Mouse (Mus musculus) forebrain, embryonic 15.5 days (tissue): Measurements from ENCODE around the gene Syngr4. TPM values are rescaled to one million over a fixed set of nuclear protein-coding genes. Genes with fewer than 3 reads are reported as not detected.
"Not testable (repeated sequence)": the region's sequence is repeated elsewhere in the genome, so short reads cannot be mapped to it uniquely, and the experiment has no call there.

ENCODE experiments used
- ATAC-seq: fragments of 200-750 bp; cut with Nextera tagmentation; replicated peaks from 2 replicates; pipeline ENCODE4 v1.8.0; 2017; ENCODE audit warnings: mild to moderate bottlenecking, moderate TSS enrichment, moderate library complexity
- H3K27ac ChIP-seq: fragments of 300-500 bp; sonication (generic); replicated peaks from 2 replicates; pipeline ENCODE4 v1.5.1; 2015; ENCODE audit warnings: mild to moderate bottlenecking, inconsistent platforms
- H3K27me3 ChIP-seq: fragments of 300-500 bp; sonication (generic); 2 replicates; pipeline ENCODE4 v1.6.1; 2015; ENCODE audit warnings: inconsistent platforms
- H3K36me3 ChIP-seq: fragments of 300-500 bp; sonication (generic); 2 replicates; pipeline ENCODE4 v1.6.1; 2015; ENCODE audit warnings: mild to moderate bottlenecking, inconsistent platforms
- H3K4me1 ChIP-seq: fragments of 300-500 bp; sonication (generic); 2 replicates; pipeline ENCODE4 v1.6.1; 2015; ENCODE audit warnings: inconsistent platforms
- H3K4me2 ChIP-seq: fragments of 300-500 bp; sonication (generic); replicated peaks from 2 replicates; pipeline ENCODE4 v1.6.1; 2015; ENCODE audit warnings: mild to moderate bottlenecking, inconsistent platforms
- H3K4me3 ChIP-seq: fragments of 300-500 bp; sonication (generic); 2 replicates; pipeline ENCODE4 v1.5.1; 2015; ENCODE audit warnings: mild to moderate bottlenecking, inconsistent platforms
- H3K9ac ChIP-seq: fragments of 300-500 bp; sonication (generic); replicated peaks from 2 replicates; pipeline ENCODE4 v1.6.1; 2015; ENCODE audit warnings: mild to moderate bottlenecking, inconsistent platforms
- H3K9me3 ChIP-seq: fragments of 300-500 bp; sonication (generic); 2 replicates; pipeline ENCODE4 v1.6.1; 2016; ENCODE audit warnings: inconsistent platforms
- WGBS: fragments of 180-500 bp; shearing (Covaris S2); methylation state at CpG from one replicate; pipeline ENCODE4 v1.1.7; 2015; ENCODE audit warnings: mixed read lengths; 5-methylcytosine and 5-hydroxymethylcytosine counted together
- polyA plus RNA-seq: library from polyadenylated mRNA; unstranded; fragments of >200 nt; fragmentation: Nextera tagmentation; extraction: Ambion mirVana; gene quantifications from 2 replicates; pipeline ENCODE4 v1.2.1, GENCODE M21; 2015

Gene Syngr4
- polyA plus RNA-seq, result 0.33 TPM in 1 of 2 replicates, not detected in the other

DNA sequence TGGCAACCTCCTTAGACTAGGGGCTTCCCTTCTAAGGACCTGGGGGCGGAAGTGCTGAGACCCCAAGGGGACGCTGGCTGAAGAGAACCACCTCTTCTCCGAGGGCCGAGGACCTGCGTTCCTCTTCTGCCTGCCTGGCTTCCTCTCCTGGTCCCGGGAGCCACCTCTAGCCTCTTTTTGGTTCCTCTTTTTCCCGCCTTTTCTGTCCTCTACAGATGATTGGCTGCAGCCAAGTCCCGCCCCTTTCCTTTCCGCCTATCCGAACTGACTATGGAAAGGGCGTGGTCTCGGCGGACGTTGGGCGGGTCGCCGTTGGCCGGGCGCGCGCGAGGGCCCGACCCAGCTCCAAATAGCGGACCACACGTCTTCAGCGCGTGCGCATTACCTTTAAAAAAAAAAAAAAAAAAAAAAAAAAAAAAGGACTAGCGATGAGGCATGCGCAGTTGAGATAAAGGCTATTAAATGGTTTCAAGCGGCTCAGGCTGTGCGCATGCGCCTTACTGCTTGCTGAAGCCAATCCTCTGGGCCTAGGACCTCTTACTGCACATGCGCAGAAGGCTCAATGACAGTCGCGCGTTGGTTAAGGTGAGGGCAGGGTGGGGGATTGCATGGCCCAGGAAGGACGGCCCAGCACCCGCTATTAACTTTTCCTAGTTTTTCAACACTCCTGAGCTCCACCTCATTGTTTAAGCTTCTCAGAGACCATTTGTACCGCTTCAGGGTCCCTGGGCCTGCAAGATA is at the start of gene Syngr4, which contains the start of gene Tmem143:
TSS of gene Syngr4 (minus strand) at position 198 of the 741 bp plus-strand sequence.
TSS of gene Tmem143 (plus strand) at position 425 of the 741 bp plus-strand sequence.
- Histone ChIP-seq H3K36me3 (no peaks in the 10 kb centered on the region), H3K4me3 (peak within 1 kb of the TSS; percentile 54), H3K4me2 (peak within 1 kb of the TSS; percentile 87), H3K4me1 (peaks cover 13% of the 10 kb centered on the region), H3K9ac (peak within 1 kb of the TSS; percentile 53), H3K9me3 (no peaks in the 10 kb centered on the region), H3K27ac (peak within 1 kb of the TSS; percentile 72), H3K27me3 (no peaks in the 10 kb centered on the region)
- WGBS, result under 1% methylated on average over 40 of the region's 40 CpGs
- ATAC-seq, result peak; percentile 89

DNA sequence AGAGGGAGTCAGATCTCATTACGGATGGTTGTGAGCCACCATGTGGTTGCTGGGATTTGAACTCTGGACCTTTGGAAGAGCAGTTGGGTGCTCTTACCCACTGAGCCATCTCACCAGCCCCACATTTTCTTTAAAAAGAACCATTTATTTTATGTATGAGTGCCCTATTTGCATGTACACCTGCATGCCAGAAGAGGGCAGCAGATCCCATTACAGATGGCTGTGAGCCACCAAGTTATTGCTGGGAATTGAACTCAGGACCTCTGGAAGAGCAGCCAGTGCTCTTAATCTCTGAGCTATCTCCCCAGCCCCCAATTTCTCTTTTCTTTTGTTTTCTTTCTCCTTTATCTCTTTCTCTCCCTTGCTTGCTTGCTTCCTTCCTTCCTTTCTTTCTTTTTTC is 46.8 kb upstream of the Syngr4 start:
- not testable (repeated sequence) for ATAC-seq, H3K27me3 ChIP-seq, H3K4me3 ChIP-seq, H3K9me3 ChIP-seq, H3K9ac ChIP-seq, H3K36me3 ChIP-seq, H3K27ac ChIP-seq, H3K4me2 ChIP-seq, H3K4me1 ChIP-seq
- WGBS, result 74% methylated on average over 1 of the region's 1 CpGs

DNA sequence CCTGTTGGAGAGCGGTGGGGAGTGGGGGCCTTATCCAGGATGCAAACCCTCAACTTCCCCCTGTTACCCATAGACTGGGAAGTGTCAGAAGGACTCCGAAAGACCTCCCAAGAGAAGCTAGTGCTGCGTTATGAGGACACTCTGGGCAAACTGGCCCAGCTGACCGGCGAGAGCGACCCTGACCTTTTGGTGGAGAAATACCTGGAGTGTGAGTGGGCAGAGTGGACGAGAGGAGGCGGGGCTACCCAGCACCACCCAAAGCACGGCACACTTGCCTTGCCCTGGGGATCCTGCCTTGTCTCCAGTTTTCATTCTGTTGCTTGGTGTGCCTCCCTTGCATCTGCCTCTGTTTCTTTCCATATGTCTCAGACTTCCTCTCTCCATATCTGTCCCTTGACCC is 45.5 kb upstream of the Syngr4 start:
- no peak overlapping the region for H3K9ac ChIP-seq
- ATAC-seq, result no peak
- no peaks in the 10 kb centered on the region for H3K27me3 ChIP-seq
- 88% methylated on average over 9 of the region's 9 CpGs for WGBS
- no peaks in the 10 kb centered on the region for H3K4me1 ChIP-seq
- no peak overlapping the region for H3K27ac ChIP-seq
- H3K9me3 ChIP-seq, result no peaks in the 10 kb centered on the region
- H3K36me3 ChIP-seq, result no peaks in the 10 kb centered on the region
- H3K4me2 ChIP-seq, result no peak overlapping the region
- no peak overlapping the region for H3K4me3 ChIP-seq

DNA sequence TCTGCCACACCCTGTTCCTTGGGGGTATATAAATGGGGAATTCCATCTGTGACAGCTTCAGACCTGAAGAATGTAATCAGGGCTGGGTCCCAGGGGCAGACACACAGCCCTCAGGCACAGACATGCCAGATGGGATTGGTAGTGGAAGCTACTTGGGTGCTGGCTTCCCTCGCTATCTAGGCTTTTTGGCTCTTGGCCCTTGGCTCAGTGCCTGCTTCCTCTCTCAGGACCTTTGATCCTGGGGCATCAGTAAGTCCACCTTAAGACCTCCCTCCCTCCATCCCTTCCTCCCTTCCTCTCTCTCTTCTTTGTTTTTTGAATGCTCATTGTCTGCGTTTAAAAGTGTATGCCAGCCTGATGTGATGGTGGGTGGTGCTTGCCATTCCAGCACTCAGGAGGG is 43.3 kb upstream of the Syngr4 start:
- Histone ChIP-seq H3K9me3 (no peaks in the 10 kb centered on the region), H3K27ac (no peak overlapping the region), H3K36me3 (no peaks in the 10 kb centered on the region), H3K4me3 (no peak overlapping the region), H3K9ac (no peak overlapping the region), H3K4me1 (no peaks in the 10 kb centered on the region), H3K4me2 (no peak overlapping the region), H3K27me3 (no peaks in the 10 kb centered on the region)
- 39% methylated on average over 2 of the region's 2 CpGs for WGBS
- no peak for ATAC-seq

DNA sequence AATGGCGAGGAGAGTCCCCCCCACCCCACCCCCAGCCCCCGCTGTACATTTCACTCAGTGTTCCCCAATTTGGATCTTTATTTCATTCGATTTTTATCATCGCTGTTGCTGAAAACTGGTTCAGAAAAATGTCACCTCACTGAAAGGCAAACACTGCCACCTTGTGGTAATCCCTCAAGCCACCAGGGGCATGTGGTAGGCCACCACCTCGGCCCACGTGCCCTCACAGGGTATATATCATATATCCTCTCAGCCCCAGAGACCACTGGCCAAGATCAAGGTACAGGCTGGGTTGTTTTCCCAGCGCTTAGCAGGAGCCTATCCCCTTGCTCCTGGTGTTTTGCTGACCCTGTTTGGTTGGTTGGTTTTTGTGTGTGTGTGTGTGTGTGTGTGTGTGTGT is 38.6 kb upstream of the Syngr4 start:
- H3K9ac ChIP-seq, result no peak overlapping the region
- WGBS, result 33% methylated on average over 7 of the region's 7 CpGs
- no peaks in the 10 kb centered on the region for H3K9me3 ChIP-seq
- no peak overlapping the region for H3K27ac ChIP-seq
- H3K27me3 ChIP-seq, result no peaks in the 10 kb centered on the region
- 0 out of 2 replicates have a peak, but pooled peaks have one; percentile 51 for ATAC-seq
- no peak overlapping the region for H3K4me2 ChIP-seq
- H3K4me1 ChIP-seq, result no peaks in the 10 kb centered on the region
- no peaks in the 10 kb centered on the region for H3K36me3 ChIP-seq
- no peak overlapping the region for H3K4me3 ChIP-seq

DNA sequence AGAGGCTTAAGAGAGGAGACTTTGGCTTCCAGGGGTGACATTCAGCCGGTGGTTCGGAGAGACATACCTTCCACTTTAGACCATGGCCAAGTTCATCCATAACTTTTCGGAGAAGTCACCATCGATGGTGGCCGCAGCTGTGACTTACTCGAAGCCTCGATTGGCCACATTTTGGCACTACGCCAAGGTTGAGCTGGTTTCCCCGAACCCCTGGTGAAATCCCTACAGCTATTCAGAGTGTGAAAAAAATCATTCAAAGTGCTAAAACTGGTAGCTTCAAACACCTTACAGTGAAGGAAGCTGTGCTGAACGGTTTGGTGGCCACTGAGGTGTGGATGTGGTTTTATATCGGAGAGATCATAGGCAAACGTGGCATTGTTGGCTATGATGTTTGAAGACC is 37.3 kb upstream of the Syngr4 start:
- H3K27ac ChIP-seq, H3K36me3 ChIP-seq, H3K9me3 ChIP-seq, H3K4me2 ChIP-seq, H3K9ac ChIP-seq, H3K4me1 ChIP-seq, ATAC-seq, H3K4me3 ChIP-seq, H3K27me3 ChIP-seq: not testable (repeated sequence)
- WGBS, result 88% methylated on average over 12 of the region's 12 CpGs

DNA sequence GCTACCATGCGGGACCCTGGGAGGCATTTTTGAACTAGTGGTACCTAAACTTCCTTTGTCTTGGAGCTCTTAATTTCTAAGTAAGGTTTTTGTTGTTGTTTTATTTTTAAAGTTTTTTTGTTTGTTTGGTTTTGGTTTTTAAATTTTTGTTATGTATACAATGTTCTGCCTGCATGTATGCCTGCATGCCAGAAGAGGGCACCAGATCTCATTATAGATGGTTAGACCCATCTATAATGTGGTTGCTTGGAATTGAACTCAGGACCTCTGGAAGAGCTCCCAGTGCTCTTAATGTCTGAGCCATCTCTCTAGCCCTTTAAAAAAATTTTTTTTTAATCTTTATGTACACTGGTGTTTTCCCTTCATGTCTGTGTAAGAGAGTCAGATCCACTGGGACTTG is 33.2 kb upstream of the Syngr4 start:
- Histone ChIP-seq H3K9me3 (no peaks in the 10 kb centered on the region), H3K4me3 (no peak overlapping the region), H3K36me3 (no peaks in the 10 kb centered on the region), H3K9ac (no peak overlapping the region), H3K27ac (no peak overlapping the region), H3K27me3 (peaks cover 3% of the 10 kb centered on the region; the same call in 1 of the 2 replicates), H3K4me1 (no peaks in the 10 kb centered on the region), H3K4me2 (no peak overlapping the region)
- no peak for ATAC-seq
- WGBS, result 90% methylated on average over 1 of the region's 1 CpGs

DNA sequence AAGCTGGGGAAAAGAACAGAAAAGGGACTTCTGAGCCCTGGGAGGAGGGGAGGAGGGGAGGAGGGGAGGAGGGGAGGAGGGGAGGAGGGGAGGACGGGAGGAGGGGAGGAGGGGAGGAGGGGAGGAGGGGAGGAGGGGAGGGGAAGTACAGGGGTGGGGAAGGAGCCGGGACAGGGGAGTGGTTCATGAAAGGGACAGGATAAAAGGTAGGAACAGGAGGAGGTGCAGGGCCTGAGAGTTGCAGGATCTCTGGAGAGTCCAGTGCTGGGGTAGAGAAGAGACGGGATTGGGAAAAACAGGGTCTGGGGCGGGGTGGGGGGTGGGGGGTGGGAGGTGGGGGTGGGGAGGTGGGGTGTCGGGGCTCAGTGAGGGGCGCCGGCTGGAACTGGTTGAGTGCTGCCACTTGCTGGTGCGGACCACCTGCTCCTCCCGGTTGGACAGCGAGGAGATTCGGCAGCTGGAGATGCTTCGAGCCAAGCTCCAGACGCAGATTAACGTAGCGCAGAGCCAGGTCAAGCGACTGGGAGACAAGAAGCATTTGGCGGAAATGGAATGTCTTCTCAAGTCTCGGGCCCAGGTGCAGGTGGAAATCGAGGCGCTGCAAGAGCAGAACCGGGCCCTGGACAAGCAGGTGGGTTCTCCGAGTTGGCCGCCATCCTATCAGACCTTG is 32.2 kb upstream of the Syngr4 start:
- Histone ChIP-seq H3K36me3 (no peaks in the 10 kb centered on the region), H3K27me3 (peaks cover 3% of the 10 kb centered on the region; the same call in 1 of the 2 replicates), H3K4me3 (no peak overlapping the region), H3K4me2 (0 out of 2 replicates have a peak overlapping the region, but pooled peaks have one; percentile 10), H3K9ac (no peak overlapping the region), H3K27ac (no peak overlapping the region), H3K4me1 (peaks cover 7% of the 10 kb centered on the region), H3K9me3 (no peaks in the 10 kb centered on the region)
- no peak for ATAC-seq
- WGBS, result 11% methylated on average over 18 of the region's 23 CpGs

DNA sequence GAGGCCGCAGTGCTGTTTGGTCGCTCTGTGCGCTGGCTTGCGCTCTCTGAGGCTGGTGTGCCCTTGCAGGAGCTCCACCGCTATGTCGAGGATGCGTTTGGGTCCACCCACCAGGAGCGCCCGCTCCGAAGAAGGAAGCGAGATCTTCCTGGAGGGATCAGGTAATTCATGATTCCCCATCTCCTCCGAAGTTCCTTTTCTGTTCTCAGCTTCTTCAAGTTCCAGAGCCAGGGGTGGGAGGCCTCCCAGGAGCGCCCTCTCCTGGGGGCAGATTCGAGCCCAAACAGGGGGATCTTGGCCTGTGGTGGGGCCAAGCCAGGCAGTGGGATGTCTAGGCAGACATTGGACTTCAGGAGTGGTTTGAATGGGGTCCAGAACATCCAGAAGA is 27.9 kb upstream of the Syngr4 start:
- 17% methylated on average over 14 of the region's 14 CpGs for WGBS
- ATAC-seq, result no peak
- peaks cover 21% of the 10 kb centered on the region for H3K4me1 ChIP-seq
- no peaks in the 10 kb centered on the region for H3K9me3 ChIP-seq
- no peak overlapping the region; the same call in 1 of the 2 replicates for H3K9ac ChIP-seq
- H3K27me3 ChIP-seq, result peaks cover 3% of the 10 kb centered on the region; the same call in 1 of the 2 replicates
- H3K4me2 ChIP-seq, result peak overlapping the region; percentile 66
- peak overlapping the region; percentile 54 for H3K4me3 ChIP-seq
- H3K27ac ChIP-seq, result 0 out of 2 replicates have a peak overlapping the region, but pooled peaks have one; percentile 89
- no peaks in the 10 kb centered on the region for H3K36me3 ChIP-seq

DNA sequence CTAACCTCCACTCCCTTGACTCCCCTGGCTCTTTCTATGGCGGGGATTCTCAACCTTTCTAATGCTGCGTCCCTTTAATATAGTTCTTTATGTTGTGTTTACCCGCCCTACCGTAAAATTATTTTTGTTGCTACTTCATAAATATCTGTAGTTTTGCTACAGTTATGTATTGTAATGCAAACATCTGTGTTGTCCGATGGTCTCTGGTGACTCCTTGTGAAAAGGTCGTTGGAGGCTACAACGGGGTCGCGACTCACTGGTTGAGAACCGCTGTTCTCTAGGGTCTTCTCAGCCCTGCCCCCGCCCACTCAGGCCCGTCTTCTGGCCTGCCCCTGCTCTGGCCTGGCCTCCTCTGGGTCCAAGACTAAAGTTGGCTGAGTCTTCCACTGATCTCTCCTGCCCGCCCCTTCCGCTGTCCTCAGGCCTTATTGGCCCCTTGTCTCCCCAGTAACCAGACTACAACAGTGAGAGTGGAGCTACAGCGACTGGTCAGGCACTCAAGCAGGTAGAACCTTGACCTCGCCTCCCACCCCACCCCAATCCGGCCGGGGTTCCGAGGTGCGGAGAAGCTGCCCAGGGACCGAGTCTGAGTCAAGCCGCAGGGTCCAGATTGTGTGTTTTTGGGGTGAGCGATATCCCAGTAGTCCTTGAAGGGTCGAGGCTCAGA is 27.4 kb upstream of the Syngr4 start, which contains the start of gene Ccdc114:
TSS of gene Ccdc114 (plus strand) at position 311 of the 667 bp plus-strand sequence.
- Histone ChIP-seq H3K9ac (peak within 1 kb of the TSS; percentile 61), H3K4me2 (peak within 1 kb of the TSS; percentile 66), H3K4me1 (peaks cover 21% of the 10 kb centered on the region), H3K36me3 (no peaks in the 10 kb centered on the region), H3K4me3 (peak within 1 kb of the TSS; percentile 54), H3K27me3 (peaks cover 3% of the 10 kb centered on the region; the same call in 1 of the 2 replicates), H3K27ac (peak within 1 kb of the TSS; percentile 89), H3K9me3 (no peaks in the 10 kb centered on the region)
- WGBS, result 6% methylated on average over 24 of the region's 24 CpGs
- ATAC-seq, result peak; percentile 29

DNA sequence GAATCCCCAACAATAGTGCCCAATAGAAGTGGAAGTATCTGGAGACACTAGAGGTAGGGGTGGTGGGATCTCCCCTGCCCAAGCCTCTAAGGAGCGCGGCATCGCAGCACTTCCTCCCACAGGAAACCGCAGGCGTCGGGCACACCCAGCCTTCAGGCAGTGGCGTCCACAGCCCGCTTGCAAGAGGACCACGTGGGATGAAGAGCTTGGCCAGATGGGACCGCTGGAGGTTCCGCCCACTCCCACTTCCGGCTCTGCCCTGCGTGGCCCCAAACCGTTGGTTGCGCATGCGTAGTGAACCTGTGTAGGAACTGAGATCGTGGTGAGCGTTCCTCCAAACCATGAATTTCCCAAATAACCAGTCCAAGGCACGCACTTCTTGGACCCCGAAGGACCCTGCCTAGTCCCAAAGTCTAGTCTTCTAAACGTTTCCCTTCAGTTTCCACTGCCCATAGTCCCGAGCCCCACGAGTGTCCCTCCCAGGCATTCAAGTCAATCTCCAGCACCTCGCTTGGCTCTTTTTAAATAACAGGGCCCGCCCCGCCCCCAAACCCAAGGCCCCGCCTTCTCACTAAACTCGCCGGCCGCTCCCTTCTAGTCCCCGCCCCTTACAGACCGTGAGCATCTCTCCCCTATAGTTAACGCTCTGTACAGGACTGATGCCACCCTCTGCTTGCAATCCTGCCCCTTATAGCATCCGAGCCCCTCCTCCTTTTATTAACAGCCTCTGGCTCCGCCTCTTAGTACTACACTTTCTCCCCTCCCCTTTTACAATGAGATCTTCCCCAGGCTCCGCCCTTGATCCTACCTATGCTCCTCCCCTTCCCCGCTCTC is 26.6 kb upstream of the Syngr4 start:
- Histone ChIP-seq H3K4me1 (peaks cover 21% of the 10 kb centered on the region), H3K9ac (peak overlapping the region; percentile 61), H3K27me3 (peaks cover 3% of the 10 kb centered on the region; the same call in 1 of the 2 replicates), H3K4me3 (peak overlapping the region; percentile 54), H3K4me2 (peak overlapping the region; percentile 66), H3K36me3 (no peaks in the 10 kb centered on the region), H3K27ac (peak overlapping the region; percentile 89), H3K9me3 (no peaks in the 10 kb centered on the region)
- ATAC-seq, result peak; percentile 93
- 1% methylated on average over 37 of the region's 37 CpGs for WGBS
